Mouse (Mus musculus) left cerebral cortex, postnatal 10 days (tissue): ENCODE results near the gene Lao1. TPM values are rescaled to one million over a fixed set of nuclear protein-coding genes. Genes with fewer than 3 reads are reported as not detected.

Experiments
- DNase-seq, 2 experiments: peaks; one replicate each; pipeline ENCODE4 v3.0.0; 2021 to 2022; ENCODE audit warnings: low spot score in 2 of 2, mixed read lengths in 1 of 2; ENCODE audit errors: extremely low spot score in 1 of 2
- intact Hi-C: fragments of 180-260 bp; cut with DNase I; formaldehyde crosslinking; loops from one replicate; pipeline ENCODE4 v1.15.1; 2025
- total RNA-seq, 2 experiments: library from RNA; stranded (reverse); gene quantifications; 2 replicates each; pipeline ENCODE4 v1.2.3; 2021

Gene Lao1
- total RNA-seq, 2 experiments from 2014 or later = 0.92 TPM; not detected in 1

DNA sequence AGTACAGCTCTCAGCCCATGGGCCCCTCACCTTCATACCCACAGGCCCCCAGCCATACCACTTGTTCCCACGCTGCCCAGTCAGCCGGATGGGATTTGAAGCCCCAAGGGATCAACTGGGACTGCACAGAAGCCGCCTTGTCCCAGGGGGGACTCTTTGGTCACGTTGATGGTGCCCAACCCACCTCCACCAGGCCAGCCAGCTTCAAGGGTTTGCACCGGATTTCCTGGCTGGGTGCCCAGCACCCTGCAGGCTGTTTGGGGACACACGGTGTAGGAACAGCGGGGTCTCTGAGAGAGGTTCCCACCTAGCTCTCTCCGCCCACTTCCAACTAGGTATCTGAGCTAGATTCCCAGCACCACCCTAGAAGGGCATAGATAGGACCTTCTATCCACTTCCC, 48.4 kb downstream of the Lao1 start:
- peak in 1 of 2 experiments; percentile 49 for DNase-seq
- intact Hi-C loops = loop anchor here (10.0 kb wide), 1 partner anchor 195 kb away; no protein-coding TSS in a partner anchor

DNA sequence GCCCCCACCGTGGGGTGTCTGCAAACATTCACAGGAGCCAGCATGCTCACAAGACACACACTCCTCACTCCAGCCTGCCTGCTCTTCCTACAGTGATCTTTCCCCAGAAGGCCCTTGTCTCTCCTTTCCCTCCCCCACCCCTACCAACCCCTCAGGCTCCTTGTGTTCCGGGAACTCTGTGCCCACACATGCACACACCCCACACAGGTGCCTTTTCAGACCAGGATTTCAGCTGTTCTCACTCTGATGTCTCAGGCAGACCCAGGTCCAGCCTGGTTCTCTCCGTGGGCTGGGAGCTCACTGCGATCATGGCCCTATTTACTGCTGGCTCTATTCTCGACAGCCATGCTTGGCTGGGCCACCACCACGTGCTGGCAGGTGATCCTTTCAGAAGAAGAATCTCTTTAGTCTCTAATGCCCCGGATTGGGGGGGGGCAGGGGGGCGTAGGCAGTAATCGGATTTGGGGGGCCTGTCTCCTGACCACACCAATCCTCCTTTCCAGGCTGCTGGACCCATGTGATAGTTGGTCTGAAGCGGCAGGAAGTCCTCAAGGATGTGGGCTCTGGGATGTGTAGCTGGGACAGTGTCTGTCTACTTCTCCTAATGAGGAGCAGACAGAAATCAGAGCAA, 49.8 kb downstream of the Lao1 start:
- intact Hi-C loops = no loop called here
- DNase-seq = no peak

DNA sequence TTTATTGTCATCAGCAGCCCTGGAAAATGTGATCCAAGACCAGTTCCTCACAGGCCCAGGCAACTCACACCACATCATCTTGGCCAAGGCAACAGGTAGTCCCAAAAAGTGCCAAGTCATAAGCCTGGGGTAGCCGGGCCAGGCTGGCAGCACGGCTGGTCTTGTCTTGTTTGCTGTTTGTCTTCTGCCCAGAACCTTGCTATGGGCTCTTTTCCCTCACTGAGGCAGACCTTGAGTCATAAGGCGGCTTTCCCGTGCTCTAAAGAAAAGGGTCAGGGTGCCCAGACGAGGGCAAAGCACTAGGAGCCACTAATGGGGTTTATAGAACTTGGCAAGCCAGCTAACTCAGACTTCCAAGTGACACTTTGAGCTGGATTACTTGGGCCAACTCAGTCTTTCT, 51.7 kb downstream of the Lao1 start:
- DNase-seq = no peak
- intact Hi-C loops = no loop called here

DNA sequence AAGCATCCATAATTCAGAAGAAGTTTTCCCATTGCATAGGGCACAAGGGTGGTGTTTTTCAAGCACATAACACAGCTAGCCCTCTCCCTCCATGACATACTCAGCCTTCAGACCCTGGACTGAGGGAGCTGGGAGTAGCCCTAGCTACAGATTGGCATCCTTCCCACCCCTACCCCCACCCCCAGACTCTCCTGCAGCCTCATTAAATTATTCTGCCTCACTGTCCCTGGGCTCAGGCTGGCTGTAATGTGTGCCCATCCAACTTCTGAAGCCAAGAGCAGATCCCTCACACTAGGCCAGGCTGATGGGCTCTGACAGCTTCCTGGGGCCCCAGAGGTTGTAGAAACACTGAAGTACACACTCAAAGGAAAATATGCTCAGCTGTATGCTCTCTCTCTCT, 53.6 kb downstream of the Lao1 start:
- DNase-seq = no peak
- intact Hi-C loops = no loop called here

DNA sequence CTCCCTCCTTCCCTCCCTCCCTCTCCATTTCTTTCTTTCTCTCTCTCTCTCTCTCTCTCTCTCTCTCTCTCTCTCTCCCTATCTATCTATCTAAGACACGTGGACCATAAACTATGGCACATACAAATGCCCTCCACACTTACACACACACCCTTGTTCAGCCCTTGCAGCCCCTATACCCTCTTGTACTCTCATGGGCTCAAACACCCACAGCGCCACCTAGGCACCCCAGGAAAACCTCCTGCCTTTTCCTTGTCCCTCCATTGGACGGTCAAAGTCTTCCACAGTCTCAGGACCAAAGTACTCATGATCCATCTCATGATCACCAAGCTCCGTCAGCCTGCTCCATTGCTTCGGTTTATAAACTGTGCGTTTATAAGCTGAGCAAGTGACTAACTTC, 54.2 kb downstream of the Lao1 start:
- intact Hi-C loops = no loop called here
- DNase-seq = no peak

DNA sequence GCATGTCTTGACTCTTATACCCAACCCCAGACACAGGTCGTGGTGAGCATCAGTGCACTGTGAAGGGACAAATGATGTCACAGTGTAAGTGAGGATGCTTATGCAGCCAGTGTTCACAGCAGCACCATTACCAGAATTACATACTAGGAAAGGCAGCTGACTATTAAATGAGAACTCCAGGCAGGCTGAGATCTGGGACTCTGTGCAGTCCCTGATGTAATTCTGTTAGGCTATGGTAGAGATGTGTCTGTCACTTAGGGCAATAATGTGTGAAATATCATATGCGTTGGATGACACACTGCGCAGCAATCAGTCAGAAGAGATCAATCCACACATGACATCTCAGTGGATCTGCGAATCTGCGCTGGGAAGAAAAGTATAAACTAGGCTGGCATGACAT, 55.7 kb downstream of the Lao1 start:
- intact Hi-C loops = no loop called here
- DNase-seq = no peak

Other genes starting within 250 kb of the Lao1 start
- not detected for gene Olfr1340, start 241.4 kb upstream of the Lao1 start, total RNA-seq
- gene Olfr1339, start 229.4 kb upstream of the Lao1 start, total RNA-seq = not detected
- gene Olfr1338, start 202.8 kb upstream of the Lao1 start, total RNA-seq = not detected
- gene Olfr1337, start 179.0 kb upstream of the Lao1 start, total RNA-seq = not detected
- not detected for gene Olfr1335, start 151.6 kb upstream of the Lao1 start, total RNA-seq
- gene Olfr1333, start 125.3 kb upstream of the Lao1 start, total RNA-seq = not detected
- gene Olfr1331, start 96.9 kb upstream of the Lao1 start, total RNA-seq = not detected
- not detected for gene Olfr1330, start 73.0 kb upstream of the Lao1 start, total RNA-seq
- gene Olfr1329, start 44.1 kb upstream of the Lao1 start, total RNA-seq = not detected
- not detected for gene Olfr1328, start 23.0 kb upstream of the Lao1 start, total RNA-seq
- gene Slc2a1, start 147.1 kb downstream of the Lao1 start, total RNA-seq = 10 to 100 TPM; 46.2 to 70.9 TPM
- 1 to 10 TPM; 5.5 to 5.8 TPM for gene Zfp691, start 212.6 kb downstream of the Lao1 start, total RNA-seq
- gene Ermap, start 228.4 kb downstream of the Lao1 start, total RNA-seq = under 1 TPM; 0.45 to 0.51 TPM
- 10 to 100 TPM; 27.9 to 29.7 TPM for gene Svbp, start 233.7 kb downstream of the Lao1 start, total RNA-seq